Mouse (Mus musculus): ENCODE measurements around the gene Gm10945. TPM values are rescaled to one million over a fixed set of nuclear protein-coding genes. Genes with fewer than 3 reads are reported as not detected.

Gm10945 gene
- polyA plus RNA-seq, 1 experiment from 2014 or later: not detected

GRCm38 (mm10) chr10:6723765-6724164 is 37.8 kb downstream of the Gm10945 start:
- Histone ChIP-seq H3K4me2 (ENCODE audit: low read length) (no peak overlapping the region), H3K9ac (ENCODE audit: low read depth, low read length) (no peak overlapping the region), H3K27ac (no peak overlapping the region), H3K36me3 (ENCODE audit: insufficient read depth, low read length) (no peaks in the 10 kb centered on the region), H3K4me1 (replicated peaks; ENCODE audit: insufficient read depth, low read length) (no peaks in the 10 kb centered on the region), H3K4me3 (replicated peaks; ENCODE audit: low read depth, low read length) (no peak overlapping the region), H3K27me3 (ENCODE audit: insufficient read depth, low read length) (no peaks in the 10 kb centered on the region), H3K9me3 (replicated peaks; ENCODE audit: low read length) (no peaks in the 10 kb centered on the region)
- DNase-seq (ENCODE audit: low spot score): no peak
- TF ChIP-seq CTCF (IDR thresholded peaks at IDR 0.05; ENCODE audit: low read depth): no peak
- WGBS: 57% methylated on average over 1 of the region's 1 CpGs
- ATAC-seq (replicated peaks; ENCODE audit: low FRiP score, low read depth): no peak

DNA sequence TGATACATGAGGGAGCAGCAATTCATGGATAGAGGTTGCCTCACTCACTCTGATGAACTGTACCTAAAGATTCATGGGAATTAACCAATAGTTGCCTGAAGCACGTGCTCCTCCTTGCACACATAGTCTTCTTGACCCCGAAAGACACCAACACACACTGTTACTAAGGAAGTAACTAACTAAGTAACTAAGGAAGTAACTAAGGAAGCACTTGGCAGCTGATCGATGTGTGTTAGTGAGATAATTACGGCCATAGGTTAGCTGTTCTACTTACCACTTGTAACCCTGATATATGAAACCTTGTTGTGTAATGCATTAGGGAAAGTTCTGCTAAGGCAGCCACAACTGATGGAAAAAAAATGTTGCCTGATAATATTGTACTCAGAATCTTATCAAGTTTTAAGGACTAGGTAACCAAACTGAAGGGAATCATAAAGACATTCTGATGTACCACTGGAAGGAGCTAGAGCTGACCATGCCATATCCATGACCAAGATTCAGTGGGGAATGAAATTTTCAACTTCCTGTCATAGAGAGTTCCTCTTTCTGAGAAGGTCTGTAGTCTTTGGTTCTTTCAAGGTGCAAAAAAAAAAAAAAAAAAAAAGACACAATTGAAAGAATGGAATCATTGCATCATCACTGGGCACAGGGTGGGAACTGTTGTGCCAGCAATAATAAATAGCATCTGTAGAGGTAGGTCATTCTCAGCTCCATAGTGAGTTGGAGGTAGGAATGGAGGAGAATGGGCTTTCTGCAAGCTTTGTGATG is 44.2 kb downstream of the Gm10945 start:
- H3K4me3 ChIP-seq (replicated peaks; ENCODE audit: low read depth, low read length): no peak overlapping the region
- no peaks in the 10 kb centered on the region for H3K4me1 ChIP-seq (replicated peaks; ENCODE audit: insufficient read depth, low read length)
- ATAC-seq (replicated peaks; ENCODE audit: low FRiP score, low read depth): no peak
- H3K27me3 ChIP-seq (ENCODE audit: insufficient read depth, low read length): no peaks in the 10 kb centered on the region
- no peaks in the 10 kb centered on the region for H3K9me3 ChIP-seq (replicated peaks; ENCODE audit: low read length)
- 65% methylated on average over 4 of the region's 4 CpGs for WGBS
- no peak overlapping the region for H3K4me2 ChIP-seq (ENCODE audit: low read length)
- H3K36me3 ChIP-seq (ENCODE audit: insufficient read depth, low read length): no peaks in the 10 kb centered on the region
- no peak overlapping the region for H3K27ac ChIP-seq
- H3K9ac ChIP-seq (ENCODE audit: low read depth, low read length): no peak overlapping the region
- DNase-seq (ENCODE audit: low spot score): no peak
- TF ChIP-seq CTCF (IDR thresholded peaks at IDR 0.05; ENCODE audit: low read depth): no peak

DNA sequence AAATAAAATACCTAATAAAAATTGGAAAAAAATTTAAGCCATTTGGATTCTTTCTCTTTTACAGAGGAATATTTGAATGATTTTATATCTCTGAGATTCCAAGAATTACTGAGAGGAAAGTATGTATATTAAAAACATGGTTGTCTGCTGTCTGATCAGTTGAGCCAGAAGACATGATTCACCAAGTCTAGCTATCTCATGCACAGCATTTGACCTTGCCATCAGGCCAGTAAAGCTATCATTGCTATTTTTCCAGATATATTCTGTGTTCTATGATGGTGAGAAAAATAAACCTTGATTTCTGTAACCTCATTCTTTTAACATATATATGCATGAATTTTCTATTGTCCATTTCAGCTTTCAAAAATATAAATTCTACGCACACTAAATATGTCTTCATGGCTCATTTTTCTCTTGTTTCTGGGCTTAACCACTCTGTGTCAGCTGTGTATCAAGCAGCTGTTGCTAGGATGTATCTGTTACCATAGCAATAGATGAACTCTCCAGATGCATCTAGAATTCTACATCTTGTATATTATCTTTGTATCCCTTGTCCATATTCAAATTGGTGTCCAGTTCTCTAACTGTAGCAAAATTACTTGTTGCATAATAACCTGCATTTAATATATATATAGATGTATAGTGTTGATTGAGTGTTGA is 56.2 kb downstream of the Gm10945 start:
- ATAC-seq (replicated peaks; ENCODE audit: low FRiP score, low read depth) (no peak), DNase-seq (ENCODE audit: low spot score) (no peak)
- no peak overlapping the region for H3K9ac ChIP-seq (ENCODE audit: low read depth, low read length)
- no peaks in the 10 kb centered on the region for H3K36me3 ChIP-seq (ENCODE audit: insufficient read depth, low read length)
- no peak overlapping the region for H3K4me3 ChIP-seq (replicated peaks; ENCODE audit: low read depth, low read length)
- H3K4me2 ChIP-seq (ENCODE audit: low read length): no peak overlapping the region
- H3K4me1 ChIP-seq (replicated peaks; ENCODE audit: insufficient read depth, low read length): no peaks in the 10 kb centered on the region
- WGBS: 91% methylated on average over 1 of the region's 1 CpGs
- H3K9me3 ChIP-seq (replicated peaks; ENCODE audit: low read length): no peaks in the 10 kb centered on the region
- TF ChIP-seq CTCF (IDR thresholded peaks at IDR 0.05; ENCODE audit: low read depth): no peak
- no peak overlapping the region for H3K27ac ChIP-seq
- no peaks in the 10 kb centered on the region for H3K27me3 ChIP-seq (ENCODE audit: insufficient read depth, low read length)

GRCm38 (mm10) chr10:6694218-6694850 is 67.2 kb downstream of the Gm10945 start:
- WGBS: 55% methylated on average over 13 of the region's 13 CpGs
- no peak overlapping the region for H3K27ac ChIP-seq
- TF ChIP-seq CTCF (IDR thresholded peaks at IDR 0.05; ENCODE audit: low read depth): peak; percentile 76
- DNase-seq (ENCODE audit: low spot score): peak; percentile 67
- no peaks in the 10 kb centered on the region for H3K4me1 ChIP-seq (replicated peaks; ENCODE audit: insufficient read depth, low read length)
- no peaks in the 10 kb centered on the region for H3K9me3 ChIP-seq (replicated peaks; ENCODE audit: low read length)
- H3K9ac ChIP-seq (ENCODE audit: low read depth, low read length): no peak overlapping the region
- H3K4me2 ChIP-seq (ENCODE audit: low read length): no peak overlapping the region
- no peak for ATAC-seq (replicated peaks; ENCODE audit: low FRiP score, low read depth)
- H3K36me3 ChIP-seq (ENCODE audit: insufficient read depth, low read length): no peaks in the 10 kb centered on the region
- H3K4me3 ChIP-seq (replicated peaks; ENCODE audit: low read depth, low read length): no peak overlapping the region
- H3K27me3 ChIP-seq (ENCODE audit: insufficient read depth, low read length): no peaks in the 10 kb centered on the region

Other genes starting within 250 kb of the Gm10945 start
- 0.04 TPM in 1 of 2 replicates, not detected in the other for gene Oprm1, start 3.3 kb downstream of the Gm10945 start, polyA plus RNA-seq (2015; fragmentation: Nextera tagmentation; extraction: Ambion mirVana)